Mouse (Mus musculus) hindbrain, embryonic 10.5 days (tissue): ENCODE results near the gene Ano4. TPM values are rescaled to one million over a fixed set of nuclear protein-coding genes. Genes with fewer than 3 reads are reported as not detected.

Source experiments
- DNase-seq: peaks from one replicate; pipeline ENCODE4 v3.0.0-alpha.2; 2017; ENCODE audit warnings: low spot score
- H3K27ac ChIP-seq: fragments of 300-500 bp; sonication (generic); 2 replicates; pipeline ENCODE4 v1.5.1; 2016; ENCODE audit warnings: mild to moderate bottlenecking, moderate library complexity
- H3K27me3 ChIP-seq: fragments of 300-500 bp; sonication (generic); 2 replicates; pipeline ENCODE4 v1.6.1; 2016; ENCODE audit warnings: mild to moderate bottlenecking; ENCODE audit not compliant: poor library complexity, insufficient read depth, severe bottlenecking
- H3K36me3 ChIP-seq: fragments of 300-500 bp; sonication (generic); 2 replicates; pipeline ENCODE4 v1.6.1; 2016; ENCODE audit warnings: mild to moderate bottlenecking, moderate library complexity
- H3K4me1 ChIP-seq: fragments of 300-500 bp; sonication (generic); replicated peaks from 2 replicates; pipeline ENCODE4 v1.6.1; 2016; ENCODE audit warnings: mild to moderate bottlenecking
- H3K4me3 ChIP-seq: fragments of 300-500 bp; sonication (generic); 2 replicates; pipeline ENCODE4 v1.5.1; 2016; ENCODE audit warnings: mild to moderate bottlenecking, moderate library complexity
- H3K9me3 ChIP-seq: fragments of 300-500 bp; sonication (generic); 2 replicates; pipeline ENCODE4 v1.6.1; 2016; ENCODE audit warnings: mild to moderate bottlenecking, moderate library complexity
- WGBS: fragments of 180-500 bp; shearing (Covaris S2); methylation state at CpG from one replicate; pipeline ENCODE4 v1.1.7; 2016; 5-methylcytosine and 5-hydroxymethylcytosine counted together
- polyA plus RNA-seq: library from polyadenylated mRNA; unstranded; fragments of >200 nt; fragmentation: Nextera tagmentation; extraction: Ambion mirVana; gene quantifications from 2 replicates; pipeline ENCODE4 v1.2.1, GENCODE M21; 2016

The Ano4 gene
- polyA plus RNA-seq, 1 experiment from 2014 or later = 1.7 TPM

DNA sequence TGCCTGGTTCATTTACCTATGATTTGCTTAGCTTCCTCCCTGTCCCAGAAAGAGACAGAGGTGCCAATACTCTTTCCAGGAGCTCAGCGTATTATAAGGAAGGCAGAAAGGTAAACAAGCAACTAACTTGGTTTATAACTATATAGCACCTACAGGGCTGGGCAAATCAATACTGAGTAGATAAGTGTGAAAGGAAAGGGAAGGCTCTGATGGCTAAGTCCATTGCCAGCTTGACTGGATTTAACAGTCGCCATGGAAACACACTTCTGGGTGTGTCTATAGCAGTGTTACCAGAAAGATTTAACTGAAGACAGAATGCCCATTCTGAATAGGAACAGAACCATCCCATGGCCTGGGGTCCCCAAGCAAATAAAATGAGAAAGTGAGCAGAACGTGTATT lies 149.5 kb downstream of the Ano4 start:
- DNase-seq = no peak
- no peak overlapping the region for H3K4me3 ChIP-seq
- H3K4me1 ChIP-seq = no peaks in the 10 kb centered on the region
- H3K36me3 ChIP-seq = no peaks in the 10 kb centered on the region
- H3K27me3 ChIP-seq = no peaks in the 10 kb centered on the region
- H3K27ac ChIP-seq = no peak overlapping the region
- no peaks in the 10 kb centered on the region for H3K9me3 ChIP-seq
- WGBS = 83% methylated on average over 3 of the region's 3 CpGs

DNA sequence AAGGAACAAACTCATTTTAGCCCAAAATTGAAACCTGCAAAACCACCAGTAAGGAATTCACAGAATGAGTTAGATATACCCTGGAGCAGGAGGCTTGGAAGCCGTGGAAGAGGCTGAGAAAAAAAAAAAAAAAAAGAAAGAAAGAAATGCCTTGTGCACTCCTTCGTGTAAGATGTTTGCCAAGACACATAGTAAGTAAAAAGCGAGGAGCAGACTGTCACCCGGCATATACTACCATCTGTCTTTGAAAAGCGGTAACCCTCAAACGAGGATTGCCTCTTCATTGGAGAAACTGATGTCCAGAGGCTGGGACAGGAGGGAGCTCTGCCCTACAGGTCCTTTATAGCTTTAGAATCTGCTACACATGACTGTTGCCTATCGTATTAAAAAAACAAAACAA lies 150.1 kb downstream of the Ano4 start:
- H3K36me3 ChIP-seq = no peaks in the 10 kb centered on the region
- 83% methylated on average over 7 of the region's 7 CpGs for WGBS
- no peak overlapping the region for H3K4me3 ChIP-seq
- H3K4me1 ChIP-seq = no peaks in the 10 kb centered on the region
- no peaks in the 10 kb centered on the region for H3K27me3 ChIP-seq
- no peak for DNase-seq
- no peak overlapping the region for H3K27ac ChIP-seq
- no peaks in the 10 kb centered on the region for H3K9me3 ChIP-seq

GRCm38 (mm10) chr10:89177921-89178320 lies 166.6 kb downstream of the Ano4 start:
- Histone ChIP-seq H3K4me3 (no peak overlapping the region), H3K9me3 (no peaks in the 10 kb centered on the region), H3K27me3 (no peaks in the 10 kb centered on the region), H3K36me3 (no peaks in the 10 kb centered on the region), H3K27ac (no peak overlapping the region), H3K4me1 (no peaks in the 10 kb centered on the region)
- no peak for DNase-seq
- 84% methylated on average over 4 of the region's 4 CpGs for WGBS

DNA sequence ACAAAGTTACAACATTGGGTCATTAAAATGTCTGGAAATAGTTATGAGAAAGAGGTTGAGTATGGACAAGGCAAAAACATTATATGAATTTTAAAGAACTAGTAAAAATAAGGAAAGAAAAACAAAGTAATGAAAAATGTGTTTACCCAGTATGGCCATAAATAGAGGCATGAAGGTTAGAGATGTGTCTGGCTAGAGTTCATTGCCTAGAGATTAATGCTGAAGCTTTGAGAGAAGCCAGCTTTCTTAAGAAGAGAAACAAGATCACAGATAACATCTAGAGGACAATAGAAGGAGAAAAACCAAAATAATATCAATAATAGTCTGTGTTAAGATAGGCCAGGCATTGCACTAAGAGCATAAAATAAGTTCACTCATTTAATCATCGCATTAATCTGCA lies 180.0 kb downstream of the Ano4 start:
- Histone ChIP-seq H3K4me1 (no peaks in the 10 kb centered on the region), H3K4me3 (no peak overlapping the region), H3K36me3 (no peaks in the 10 kb centered on the region), H3K27ac (no peak overlapping the region), H3K9me3 (no peaks in the 10 kb centered on the region), H3K27me3 (no peaks in the 10 kb centered on the region)
- DNase-seq = no peak
- WGBS = 86% methylated on average over 1 of the region's 1 CpGs

- 81% methylated on average over 2 of the region's 2 CpGs for WGBS
- H3K27me3 ChIP-seq = no peaks in the 10 kb centered on the region
- no peak overlapping the region for H3K4me3 ChIP-seq
- no peaks in the 10 kb centered on the region for H3K9me3 ChIP-seq
- DNase-seq = no peak
- no peak overlapping the region for H3K27ac ChIP-seq
- no peaks in the 10 kb centered on the region for H3K4me1 ChIP-seq
- no peaks in the 10 kb centered on the region for H3K36me3 ChIP-seq
Measured at GRCm38 (mm10) chr10:89155502-89155901, 189.1 kb downstream of the Ano4 start.

DNA sequence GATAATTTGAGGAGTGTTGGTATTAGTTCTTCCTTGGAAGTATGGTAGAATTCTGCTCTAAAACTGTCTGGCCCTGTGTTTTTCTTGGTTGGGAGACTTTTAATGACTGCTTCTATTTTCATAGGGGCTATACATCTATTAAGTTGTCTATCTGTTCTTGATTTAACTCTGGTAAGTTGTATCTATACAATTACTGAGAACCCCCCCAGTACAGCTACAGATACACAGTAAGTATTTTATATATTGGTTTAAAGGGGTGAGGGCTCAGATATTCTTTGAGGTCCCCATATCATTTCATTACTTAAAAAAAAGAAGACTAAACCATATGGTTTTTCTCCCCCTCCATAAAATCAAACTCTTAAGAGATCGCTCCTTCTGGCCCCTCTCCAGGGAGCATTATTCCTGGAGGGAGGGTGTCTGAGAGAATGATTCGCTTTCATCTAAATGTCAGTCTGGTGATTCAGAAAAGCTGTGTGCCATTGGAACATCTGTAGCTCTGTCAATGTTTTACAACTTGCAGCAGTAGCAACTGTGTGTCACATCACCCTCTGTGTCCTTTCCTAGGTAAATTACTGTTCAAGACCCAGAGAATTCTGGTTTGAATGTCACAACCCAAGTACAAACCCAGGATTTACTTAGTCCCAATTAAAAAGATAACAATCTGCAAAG lies 189.6 kb downstream of the Ano4 start:
- 72% methylated on average over 2 of the region's 2 CpGs for WGBS
- H3K9me3 ChIP-seq = no peaks in the 10 kb centered on the region
- no peak overlapping the region for H3K27ac ChIP-seq
- H3K4me1 ChIP-seq = no peaks in the 10 kb centered on the region
- DNase-seq = no peak
- H3K4me3 ChIP-seq = no peak overlapping the region
- no peaks in the 10 kb centered on the region for H3K36me3 ChIP-seq
- H3K27me3 ChIP-seq = no peaks in the 10 kb centered on the region

GRCm38 (mm10) chr10:89149166-89149565 lies 195.4 kb downstream of the Ano4 start:
- DNase-seq = no peak
- Histone ChIP-seq H3K4me3 (no peak overlapping the region), H3K36me3 (no peaks in the 10 kb centered on the region), H3K27ac (no peak overlapping the region), H3K27me3 (no peaks in the 10 kb centered on the region), H3K9me3 (no peaks in the 10 kb centered on the region), H3K4me1 (peaks cover 3% of the 10 kb centered on the region; the same call in 1 of the 2 replicates)
- 87% methylated on average over 11 of the region's 11 CpGs for WGBS

DNA sequence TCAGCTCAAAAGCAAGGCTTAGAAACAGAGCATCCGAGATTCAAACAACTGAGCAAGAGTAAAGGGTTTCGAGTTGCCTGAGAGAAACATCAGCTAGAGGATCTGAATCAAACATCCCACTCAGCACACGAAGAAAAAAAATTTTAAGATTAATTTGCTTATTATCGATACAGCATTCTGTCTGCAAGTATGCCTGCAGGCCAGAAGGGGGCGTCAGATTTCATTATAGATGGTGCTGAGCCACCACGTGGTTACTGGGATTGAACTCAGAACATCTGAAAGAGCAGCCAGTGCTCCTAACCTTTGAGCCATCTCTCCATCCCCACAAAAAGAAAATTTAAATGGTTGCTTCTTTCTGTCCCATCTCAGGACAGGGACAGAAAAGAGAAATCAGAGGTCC lies 223.2 kb downstream of the Ano4 start:
- Histone ChIP-seq H3K9me3 (no peaks in the 10 kb centered on the region), H3K4me3 (no peak overlapping the region), H3K27ac (no peak overlapping the region), H3K27me3 (no peaks in the 10 kb centered on the region), H3K36me3 (no peaks in the 10 kb centered on the region), H3K4me1 (no peaks in the 10 kb centered on the region)
- DNase-seq = no peak
- 57% methylated on average over 6 of the region's 6 CpGs for WGBS

GRCm38 (mm10) chr10:89114381-89114780 lies 230.2 kb downstream of the Ano4 start:
- no peaks in the 10 kb centered on the region for H3K4me1 ChIP-seq
- no peak overlapping the region for H3K27ac ChIP-seq
- no peak for DNase-seq
- WGBS = 85% methylated on average over 6 of the region's 6 CpGs
- H3K36me3 ChIP-seq = no peaks in the 10 kb centered on the region
- no peaks in the 10 kb centered on the region for H3K27me3 ChIP-seq
- H3K9me3 ChIP-seq = no peaks in the 10 kb centered on the region
- no peak overlapping the region for H3K4me3 ChIP-seq

GRCm38 (mm10) chr10:89111466-89111865 lies 233.1 kb downstream of the Ano4 start:
- H3K36me3 ChIP-seq = no peaks in the 10 kb centered on the region
- no peaks in the 10 kb centered on the region for H3K4me1 ChIP-seq
- no peak overlapping the region for H3K27ac ChIP-seq
- 90% methylated on average over 2 of the region's 2 CpGs for WGBS
- no peaks in the 10 kb centered on the region for H3K27me3 ChIP-seq
- H3K9me3 ChIP-seq = no peaks in the 10 kb centered on the region
- no peak overlapping the region for H3K4me3 ChIP-seq
- DNase-seq = no peak

DNA sequence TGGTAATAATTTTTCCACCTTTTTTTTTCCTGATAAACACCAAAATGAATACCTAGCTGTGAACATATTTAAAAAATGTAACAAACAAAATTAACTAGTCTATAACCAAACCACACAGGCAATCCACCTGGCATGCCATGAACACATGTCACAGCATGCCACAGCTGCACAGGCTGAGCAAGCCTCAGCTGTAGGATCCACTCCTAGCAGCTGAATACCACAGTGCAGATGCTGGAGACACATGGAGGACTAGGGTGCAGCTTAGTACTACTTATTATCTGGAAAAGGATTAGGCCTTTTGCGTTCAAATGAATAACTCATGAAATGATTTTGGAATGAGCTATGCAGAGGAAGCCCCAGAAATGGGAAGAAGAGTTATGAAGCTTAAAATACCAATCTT lies 233.6 kb downstream of the Ano4 start:
- no peak overlapping the region for H3K4me3 ChIP-seq
- H3K9me3 ChIP-seq = no peaks in the 10 kb centered on the region
- H3K36me3 ChIP-seq = no peaks in the 10 kb centered on the region
- no peaks in the 10 kb centered on the region for H3K4me1 ChIP-seq
- no peak for DNase-seq
- 91% methylated on average over 1 of the region's 1 CpGs for WGBS
- H3K27me3 ChIP-seq = no peaks in the 10 kb centered on the region
- no peak overlapping the region for H3K27ac ChIP-seq

DNA sequence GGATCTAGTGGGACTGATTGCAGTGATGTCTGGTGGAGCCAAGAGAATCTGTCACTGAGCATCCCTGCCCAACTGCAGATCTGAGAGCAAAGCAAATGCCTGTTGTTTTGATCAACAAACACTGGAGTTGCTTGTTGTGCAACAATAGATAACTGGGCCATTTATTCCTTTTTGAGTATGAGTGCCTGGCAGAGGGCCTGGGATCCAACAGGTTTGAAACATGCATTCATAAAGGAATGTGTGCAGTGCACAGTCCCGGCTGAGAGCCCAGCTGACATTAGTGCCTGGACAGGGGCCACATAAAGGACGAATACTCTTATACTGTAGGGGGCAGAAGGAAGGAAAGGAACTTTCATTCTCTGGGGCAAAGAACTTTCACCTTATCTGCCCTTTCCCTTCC lies 241.0 kb downstream of the Ano4 start:
- H3K36me3 ChIP-seq = no peaks in the 10 kb centered on the region
- WGBS = 64% methylated on average over 2 of the region's 2 CpGs
- no peak for DNase-seq
- H3K4me1 ChIP-seq = no peaks in the 10 kb centered on the region
- H3K9me3 ChIP-seq = no peaks in the 10 kb centered on the region
- no peak overlapping the region for H3K4me3 ChIP-seq
- H3K27me3 ChIP-seq = no peaks in the 10 kb centered on the region
- no peak overlapping the region for H3K27ac ChIP-seq

DNA sequence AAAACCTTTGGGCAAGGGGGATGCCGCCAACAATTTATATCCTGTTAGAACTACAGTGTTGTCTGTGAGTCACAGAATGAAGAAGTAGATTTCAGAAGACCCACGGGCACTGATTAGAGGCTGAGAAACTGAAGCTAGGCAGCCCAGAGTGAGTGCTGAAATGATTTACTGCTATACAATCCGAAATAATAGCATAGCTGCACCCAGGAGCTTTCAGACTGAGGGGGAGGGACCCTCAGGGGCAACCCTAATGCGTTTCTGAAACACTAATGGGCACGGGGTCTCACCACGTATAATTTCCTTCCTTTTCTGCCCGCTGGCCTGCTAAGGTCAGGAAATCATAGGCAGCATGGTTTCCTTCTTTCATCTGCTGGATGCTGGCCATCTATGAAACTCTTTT lies 242.5 kb downstream of the Ano4 start:
- Histone ChIP-seq H3K27me3 (no peaks in the 10 kb centered on the region), H3K4me1 (no peaks in the 10 kb centered on the region), H3K4me3 (no peak overlapping the region), H3K9me3 (no peaks in the 10 kb centered on the region), H3K27ac (no peak overlapping the region), H3K36me3 (no peaks in the 10 kb centered on the region)
- 76% methylated on average over 7 of the region's 7 CpGs for WGBS
- no peak for DNase-seq

GRCm38 (mm10) chr10:89098183-89098582 lies 246.4 kb downstream of the Ano4 start:
- Histone ChIP-seq H3K4me1 (no peaks in the 10 kb centered on the region), H3K27ac (no peak overlapping the region), H3K27me3 (no peaks in the 10 kb centered on the region), H3K9me3 (no peaks in the 10 kb centered on the region), H3K36me3 (no peaks in the 10 kb centered on the region), H3K4me3 (no peak overlapping the region)
- no peak for DNase-seq
- 85% methylated on average over 4 of the region's 4 CpGs for WGBS
